Mouse (Mus musculus) cerebellum, adult 2 months (tissue): Measurements from ENCODE around the gene Coq6.

ENCODE experiments used
- CTCF ChIP-seq: fragments of 200-500 bp; IDR thresholded peaks from 2 replicates; pipeline ENCODE4 v1.5.1; 2011; ENCODE audit warnings: low read depth, mild to moderate bottlenecking, control low read depth, low read length, moderate library complexity, borderline replicate concordance; ENCODE audit not compliant: insufficient read depth
- POLR2A ChIP-seq: fragments of 200-500 bp; IDR thresholded peaks from 2 replicates; pipeline ENCODE4 v1.6.1; 2011; ENCODE audit warnings: low read length, control low read depth, borderline replicate concordance; ENCODE audit not compliant: insufficient read depth

DNA sequence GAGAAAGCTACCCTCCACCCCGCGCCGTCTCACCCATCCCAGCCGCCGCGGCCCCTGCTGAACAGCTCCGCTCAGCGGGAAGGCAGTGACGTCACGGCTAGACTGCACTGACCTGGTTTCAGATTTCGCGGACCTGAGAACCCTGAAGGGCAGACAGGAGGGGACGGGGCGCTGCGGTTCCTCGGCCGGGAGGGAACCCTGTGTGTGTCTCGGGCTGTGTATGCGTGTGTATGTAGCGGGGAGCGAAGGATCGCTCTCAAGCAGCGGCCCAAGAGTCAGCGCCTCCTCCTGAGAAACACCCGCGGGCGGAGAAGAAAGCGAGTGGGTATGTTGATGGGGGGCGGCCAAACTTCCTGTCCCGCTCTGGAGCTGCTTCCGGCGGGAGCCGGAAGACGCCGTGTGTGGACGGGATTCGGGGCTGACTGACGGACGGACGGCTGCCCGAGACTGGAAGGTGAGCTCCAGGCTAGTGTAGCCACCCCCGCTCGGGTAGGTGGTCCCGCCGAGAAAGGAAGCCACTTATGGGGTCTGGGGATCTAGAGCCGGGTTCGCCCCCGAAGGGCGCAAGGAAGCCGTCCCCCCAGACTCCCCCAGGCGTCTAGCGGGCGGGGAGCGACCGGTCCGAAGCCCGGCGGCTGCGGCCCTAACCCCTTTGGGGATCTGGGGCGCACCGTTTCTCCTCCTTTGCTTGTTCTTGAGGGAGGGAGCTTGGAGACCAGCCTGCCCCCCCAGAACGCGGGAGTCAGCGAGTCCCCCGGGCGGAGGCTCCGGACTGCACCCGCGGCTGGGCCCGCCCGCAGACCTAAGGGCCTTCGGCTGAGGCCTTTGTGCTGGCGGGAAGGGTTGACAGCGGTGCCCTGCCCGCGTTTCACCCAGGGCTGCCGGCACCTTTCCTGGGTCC, 44.5 kb upstream of the Coq6 start, which contains the start of gene Zfp410:
- TF ChIP-seq POLR2A (peak; percentile 50; the same call in 1 of the 2 replicates), CTCF (no peak)
